Mouse (Mus musculus) stomach, embryonic 16.5 days (tissue): ENCODE results near the gene Nop10. TPM values are rescaled to one million over a fixed set of nuclear protein-coding genes. Genes with fewer than 3 reads are reported as not detected.
A peak's percentile ranks its signal among the peaks of the same experiment; 100 is the strongest.

Experiments
- ATAC-seq: fragments of 200-750 bp; cut with Nextera tagmentation; 2 replicates; pipeline ENCODE4 v1.8.0; 2017; ENCODE audit warnings: moderate number of reproducible peaks, moderate TSS enrichment; ENCODE audit not compliant: insufficient read depth, low FRiP score
- H3K27ac ChIP-seq: fragments of 300-500 bp; sonication (generic); 2 replicates; pipeline ENCODE4 v1.5.1; 2014; ENCODE audit warnings: low read length
- H3K27me3 ChIP-seq: fragments of 300-500 bp; sonication (generic); 2 replicates; pipeline ENCODE4 v1.6.1; 2014; ENCODE audit warnings: low read length, control low read depth, mixed read lengths; ENCODE audit not compliant: control insufficient read depth, insufficient read depth
- H3K36me3 ChIP-seq: fragments of 300-500 bp; sonication (generic); 2 replicates; pipeline ENCODE4 v1.6.1; 2014; ENCODE audit warnings: low read length; ENCODE audit not compliant: control insufficient read depth, insufficient read depth
- H3K4me1 ChIP-seq: fragments of 300-500 bp; sonication (generic); 2 replicates; pipeline ENCODE4 v1.6.1; 2014; ENCODE audit warnings: low read length, control low read depth, mixed read lengths; ENCODE audit not compliant: control insufficient read depth, insufficient read depth
- H3K4me2 ChIP-seq: fragments of 300-500 bp; sonication (generic); 2 replicates; pipeline ENCODE4 v1.6.1; 2014; ENCODE audit warnings: low read depth, low read length, mixed read lengths
- H3K4me3 ChIP-seq: fragments of 300-500 bp; sonication (generic); replicated peaks from 2 replicates; pipeline ENCODE4 v1.5.1; 2014; ENCODE audit warnings: mild to moderate bottlenecking, low read length
- H3K9ac ChIP-seq: fragments of 300-500 bp; sonication (generic); 2 replicates; pipeline ENCODE4 v1.6.1; 2014; ENCODE audit warnings: low read length
- H3K9me3 ChIP-seq: fragments of 300-500 bp; sonication (generic); replicated peaks from 2 replicates; pipeline ENCODE4 v1.6.1; 2016; ENCODE audit warnings: low read length, control low read depth; ENCODE audit not compliant: control insufficient read depth
- WGBS: fragments of 180-500 bp; shearing (Covaris S2); extraction: QIAGEN DNeasy Blood & Tissue Kit; methylation state at CpG from one replicate; pipeline ENCODE4 v1.1.7; 2014; 5-methylcytosine and 5-hydroxymethylcytosine counted together
- polyA plus RNA-seq: library from polyadenylated mRNA; unstranded; fragments of >200 nt; fragmentation: Nextera tagmentation; extraction: Ambion mirVana; gene quantifications from 2 replicates; pipeline ENCODE4 v1.2.1, GENCODE M21; 2015

Gene Nop10
- polyA plus RNA-seq, 1 experiment from 2014 or later = 215 TPM

- WGBS = 70% methylated on average over 10 of the region's 10 CpGs
- no peaks in the 10 kb centered on the region for H3K9me3 ChIP-seq
- no peak for ATAC-seq
Measured at GRCm38 (mm10) chr2:112259241-112259962, 2.3 kb upstream of the Nop10 start, which contains the start of gene Nutm1. Nutm1 (minus strand) TSS chr2:112259291.

GRCm38 (mm10) chr2:112262779-112263295 is 1.1 kb downstream of the Nop10 start:
- Histone ChIP-seq H3K4me2 (peak overlapping the region; percentile 65), H3K27me3 (no peaks in the 10 kb centered on the region), H3K4me1 (peaks cover 26% of the 10 kb centered on the region), H3K4me3 (peak overlapping the region; percentile 65), H3K9me3 (no peaks in the 10 kb centered on the region), H3K36me3 (no peaks in the 10 kb centered on the region), H3K9ac (peak overlapping the region; percentile 68), H3K27ac (no peak overlapping the region)
- WGBS = 34% methylated on average over 4 of the region's 4 CpGs
- no peak for ATAC-seq

More at GRCm38 (mm10) chr2:112259241-112259962, 2.3 kb upstream of the Nop10 start, which contains the start of gene Nutm1:
- Histone ChIP-seq H3K9ac (no peak within 1 kb of the TSS), H3K4me1 (peaks cover 13% of the 10 kb centered on the region), H3K4me2 (no peak within 1 kb of the TSS), H3K27ac (no peak within 1 kb of the TSS), H3K36me3 (no peaks in the 10 kb centered on the region), H3K27me3 (no peaks in the 10 kb centered on the region), H3K4me3 (no peak within 1 kb of the TSS)

GRCm38 (mm10) chr2:112264364-112264763 is 2.6 kb downstream of the Nop10 start:
- Histone ChIP-seq H3K27ac (no peak overlapping the region), H3K4me1 (peaks cover 27% of the 10 kb centered on the region), H3K4me2 (no peak overlapping the region), H3K9me3 (no peaks in the 10 kb centered on the region), H3K36me3 (no peaks in the 10 kb centered on the region), H3K9ac (no peak overlapping the region), H3K27me3 (no peaks in the 10 kb centered on the region), H3K4me3 (no peak overlapping the region)
- no peak for ATAC-seq
- WGBS = 76% methylated on average over 4 of the region's 4 CpGs

- no peaks in the 10 kb centered on the region for H3K27me3 ChIP-seq
- peak within 1 kb of the TSS; percentile 84 for H3K9ac ChIP-seq
- H3K36me3 ChIP-seq = no peaks in the 10 kb centered on the region
- H3K9me3 ChIP-seq = no peaks in the 10 kb centered on the region
- H3K4me2 ChIP-seq = peak within 1 kb of the TSS; percentile 89
- WGBS = under 1% methylated on average over 84 of the region's 85 CpGs
- peak; percentile 95 for ATAC-seq
- H3K4me1 ChIP-seq = peaks cover 27% of the 10 kb centered on the region
- peak within 1 kb of the TSS; percentile 72 for H3K4me3 ChIP-seq
- H3K27ac ChIP-seq = peak within 1 kb of the TSS; percentile 86
Measured at GRCm38 (mm10) chr2:112265448-112266241, 3.9 kb downstream of the Nop10 start, which contains the start of gene Slc12a6. Slc12a6 (plus strand) TSS chr2:112265825.

GRCm38 (mm10) chr2:112266242-112266592 is 4.5 kb downstream of the Nop10 start, which contains the start of gene Gm21985:
Gm21985 (plus strand) TSS chr2:112266314.
- Histone ChIP-seq H3K9me3 (no peaks in the 10 kb centered on the region), H3K36me3 (no peaks in the 10 kb centered on the region), H3K9ac (peak within 1 kb of the TSS; percentile 84), H3K4me3 (peak within 1 kb of the TSS; percentile 72), H3K27me3 (no peaks in the 10 kb centered on the region), H3K27ac (peak within 1 kb of the TSS; percentile 86), H3K4me1 (peaks cover 27% of the 10 kb centered on the region), H3K4me2 (peak within 1 kb of the TSS; percentile 89)
- ATAC-seq = peak; percentile 42; the same call in 1 of the 2 replicates
- WGBS = 2% methylated on average over 11 of the region's 11 CpGs

GRCm38 (mm10) chr2:112266780-112267179 is 5.1 kb downstream of the Nop10 start:
- H3K27ac ChIP-seq = peak overlapping the region; percentile 34; the same call in 1 of the 2 replicates
- peak overlapping the region; percentile 72 for H3K4me3 ChIP-seq
- no peak for ATAC-seq
- peak overlapping the region; percentile 89 for H3K4me2 ChIP-seq
- 24% methylated on average over 10 of the region's 10 CpGs for WGBS
- peak overlapping the region; percentile 84 for H3K9ac ChIP-seq
- peaks cover 27% of the 10 kb centered on the region for H3K4me1 ChIP-seq
- no peaks in the 10 kb centered on the region for H3K9me3 ChIP-seq
- no peaks in the 10 kb centered on the region for H3K27me3 ChIP-seq
- no peaks in the 10 kb centered on the region for H3K36me3 ChIP-seq

GRCm38 (mm10) chr2:112267547-112268269 is 6.0 kb downstream of the Nop10 start:
- ATAC-seq = no peak
- WGBS = 71% methylated on average over 8 of the region's 8 CpGs
- peak overlapping the region; percentile 89 for H3K4me2 ChIP-seq
- H3K4me3 ChIP-seq = peak overlapping the region; percentile 72
- no peak overlapping the region for H3K27ac ChIP-seq
- H3K4me1 ChIP-seq = peaks cover 25% of the 10 kb centered on the region
- no peak overlapping the region for H3K9ac ChIP-seq
- no peaks in the 10 kb centered on the region for H3K9me3 ChIP-seq
- H3K27me3 ChIP-seq = no peaks in the 10 kb centered on the region
- H3K36me3 ChIP-seq = no peaks in the 10 kb centered on the region

- Histone ChIP-seq H3K9ac (no peak overlapping the region), H3K27me3 (no peaks in the 10 kb centered on the region), H3K4me3 (no peak overlapping the region), H3K4me1 (peaks cover 17% of the 10 kb centered on the region), H3K27ac (no peak overlapping the region), H3K4me2 (no peak overlapping the region), H3K9me3 (no peaks in the 10 kb centered on the region), H3K36me3 (no peaks in the 10 kb centered on the region)
- 80% methylated on average over 2 of the region's 2 CpGs for WGBS
- ATAC-seq = no peak
Measured at GRCm38 (mm10) chr2:112270011-112270410, 8.3 kb downstream of the Nop10 start.
